Mouse (Mus musculus) heart, adult 9 months (tissue): ENCODE data around the gene Smn1.
"Not testable (repeated sequence)": the region's sequence is repeated elsewhere in the genome, so short reads cannot be mapped to it uniquely, and the experiment has no call there.

Experiments used
- DNase-seq, 2 experiments: peaks; one replicate each; pipeline ENCODE4 v3.0.0; 2022; ENCODE audit warnings: low spot score in 2 of 2

Gene Smn1

DNA sequence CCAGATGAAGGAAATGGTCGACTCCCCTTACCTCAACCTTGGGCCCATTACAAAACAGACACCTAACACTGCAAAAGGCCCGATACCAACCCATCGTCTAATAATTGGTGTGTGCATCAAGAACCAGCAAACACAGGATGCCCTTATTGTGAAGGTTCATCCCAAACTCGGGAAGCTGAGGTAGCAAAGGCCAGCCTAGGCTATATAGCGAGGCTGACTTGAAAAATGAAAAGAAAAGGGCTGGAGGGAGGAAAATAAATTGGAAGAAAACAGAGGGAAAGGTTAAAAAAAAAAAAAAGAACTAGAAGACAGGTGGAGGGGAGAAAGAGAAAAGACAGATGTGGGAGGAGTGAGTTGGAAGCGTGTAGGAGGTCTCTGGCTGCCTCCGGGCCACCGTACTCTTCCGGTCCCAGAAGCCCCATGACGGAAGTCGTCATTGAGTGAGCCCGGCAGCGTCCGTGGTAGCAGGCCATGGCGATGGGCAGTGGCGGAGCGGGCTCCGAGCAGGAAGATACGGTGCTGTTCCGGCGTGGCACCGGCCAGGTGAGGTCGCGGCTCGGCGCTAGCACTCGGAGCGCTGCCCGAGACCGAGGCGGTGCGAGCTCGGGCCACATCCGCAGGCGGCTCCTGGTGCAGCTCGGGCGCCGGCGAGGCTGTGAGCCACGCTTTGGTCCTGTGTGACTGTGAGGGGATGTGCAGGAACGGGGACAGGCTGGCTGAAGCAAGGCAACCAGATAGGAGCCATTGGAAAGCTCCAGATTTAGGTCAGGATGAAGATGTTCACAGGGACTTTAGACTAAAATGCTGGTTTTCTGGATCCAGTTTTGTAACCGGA, at the start of gene Smn1:
TSS of gene Smn1 (plus strand) at position 430 of the 835 bp plus-strand sequence.
- DNase-seq, result peak; percentile 93

DNA sequence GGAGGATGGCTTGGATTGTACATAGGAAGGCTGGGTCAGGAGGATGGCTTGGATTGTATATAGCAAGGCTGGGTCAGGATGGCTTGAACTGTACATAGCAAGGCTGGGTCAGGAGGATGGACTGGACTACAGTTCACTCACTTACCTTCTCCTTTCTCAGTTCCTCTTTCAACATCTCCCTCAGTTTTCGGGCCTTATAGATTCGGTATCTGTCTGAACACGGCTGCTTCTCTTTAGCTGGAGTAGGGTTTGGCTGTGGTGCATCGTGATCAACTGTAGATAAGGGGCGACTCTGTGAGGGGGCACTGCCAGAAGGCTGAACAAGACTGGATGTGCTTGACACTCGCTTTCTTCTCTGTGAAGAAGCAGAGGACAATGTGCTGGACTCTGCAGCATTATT, 25.8 kb upstream of the Smn1 start:
- no peak for DNase-seq

DNA sequence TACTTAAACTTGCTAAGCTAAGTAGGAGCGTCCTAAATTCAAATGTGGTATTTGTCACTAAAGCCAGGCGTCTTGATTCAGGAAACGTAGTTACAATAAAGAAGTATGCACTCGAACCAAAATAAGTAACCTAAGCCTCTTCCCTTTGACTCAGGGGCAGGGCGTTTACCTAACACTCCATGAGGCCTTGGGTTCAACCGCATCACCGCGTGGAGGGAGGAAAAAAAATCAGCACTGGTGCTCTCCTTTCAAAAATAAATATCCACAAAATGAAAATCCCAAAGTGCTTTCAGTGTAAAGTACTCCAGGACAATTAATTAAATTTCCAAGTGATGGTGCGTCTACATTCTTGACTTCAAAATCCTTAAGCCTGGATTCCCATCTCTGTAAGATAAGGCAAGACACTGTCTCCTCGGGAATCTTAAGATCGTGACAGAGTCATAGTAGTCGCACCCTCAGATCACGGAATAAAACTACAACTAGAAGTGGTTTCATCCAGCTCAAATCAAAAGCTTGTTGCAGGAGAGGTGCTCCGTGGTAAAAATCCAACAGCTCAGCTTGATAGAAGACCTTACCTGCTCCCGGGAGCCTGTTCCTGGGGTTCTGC, 21.5 kb upstream of the Smn1 start:
- no peak for DNase-seq

DNA sequence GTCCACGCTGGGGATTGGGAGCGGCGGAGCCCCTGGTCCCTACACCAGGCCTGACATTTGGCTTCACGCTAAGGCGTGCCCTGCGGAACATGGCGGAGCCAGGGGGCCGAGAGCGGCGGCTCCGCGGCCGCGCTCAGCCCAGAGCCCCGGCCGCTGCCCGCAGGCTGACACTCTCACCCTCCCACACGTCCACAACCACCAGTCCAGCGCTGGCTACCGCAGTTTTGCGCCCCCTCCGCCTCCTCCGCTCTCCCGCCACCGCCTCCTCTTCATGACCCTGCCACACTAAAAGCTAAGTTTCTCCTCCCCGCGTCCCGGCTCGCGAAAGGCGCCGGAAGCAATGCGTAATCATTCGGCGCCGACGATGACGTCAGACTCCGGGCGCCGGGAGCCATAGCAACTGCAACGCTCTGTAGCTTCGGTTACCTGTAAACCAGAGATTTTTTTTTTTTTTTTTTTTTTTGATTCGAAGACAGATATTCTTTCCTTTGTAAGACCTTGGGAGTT, 20.9 kb upstream of the Smn1 start, which contains the start of gene Bdp1:
TSS of gene Bdp1 (minus strand) at position 323 of the 507 bp plus-strand sequence.
- DNase-seq, result peak; percentile 87 to 93

DNA sequence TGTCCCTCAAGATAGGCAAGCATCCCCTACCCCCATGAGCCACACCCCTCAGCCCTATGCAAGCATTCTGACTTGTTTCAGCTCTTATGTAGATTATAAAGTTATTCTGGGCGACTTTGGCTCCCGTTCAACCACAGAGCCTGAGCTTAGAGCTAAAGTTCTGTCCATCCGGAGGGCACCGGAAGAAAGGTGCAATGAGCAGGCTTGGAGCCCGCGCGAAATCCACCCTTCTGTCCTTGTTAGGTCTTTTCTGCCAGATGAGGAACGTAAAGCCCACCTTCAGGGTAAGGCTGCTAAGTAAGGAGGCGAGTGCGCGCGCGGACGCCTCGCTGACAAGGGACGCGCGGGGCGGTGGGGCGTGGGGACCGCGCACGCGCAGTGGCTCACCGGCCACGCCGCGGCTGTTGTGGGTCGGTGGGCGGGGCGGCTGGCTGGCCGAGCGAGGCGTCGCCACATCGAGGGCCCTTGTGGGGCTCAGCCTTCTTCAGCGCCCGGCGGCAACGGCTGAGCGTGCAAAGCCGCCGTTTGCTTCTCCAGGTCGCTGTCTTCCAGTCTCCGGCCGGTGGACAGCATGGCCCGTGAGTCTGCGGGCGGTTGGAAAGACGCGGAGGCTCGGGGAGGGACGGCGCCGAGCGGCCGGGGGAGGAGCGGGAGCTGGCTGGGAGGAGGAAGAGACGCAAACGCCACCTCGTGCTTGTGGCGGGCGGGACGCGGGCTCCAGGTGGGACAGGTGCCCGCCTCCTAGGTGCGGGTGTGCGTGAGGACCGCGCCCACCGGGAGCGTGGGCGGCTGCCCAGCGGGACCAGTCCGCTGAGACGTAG, 16.8 kb upstream of the Smn1 start, which contains the start of gene Serf1:
TSS of gene Serf1 (plus strand) at position 361 of the 821 bp plus-strand sequence.
- DNase-seq, result peak; percentile 73 to 75

DNA sequence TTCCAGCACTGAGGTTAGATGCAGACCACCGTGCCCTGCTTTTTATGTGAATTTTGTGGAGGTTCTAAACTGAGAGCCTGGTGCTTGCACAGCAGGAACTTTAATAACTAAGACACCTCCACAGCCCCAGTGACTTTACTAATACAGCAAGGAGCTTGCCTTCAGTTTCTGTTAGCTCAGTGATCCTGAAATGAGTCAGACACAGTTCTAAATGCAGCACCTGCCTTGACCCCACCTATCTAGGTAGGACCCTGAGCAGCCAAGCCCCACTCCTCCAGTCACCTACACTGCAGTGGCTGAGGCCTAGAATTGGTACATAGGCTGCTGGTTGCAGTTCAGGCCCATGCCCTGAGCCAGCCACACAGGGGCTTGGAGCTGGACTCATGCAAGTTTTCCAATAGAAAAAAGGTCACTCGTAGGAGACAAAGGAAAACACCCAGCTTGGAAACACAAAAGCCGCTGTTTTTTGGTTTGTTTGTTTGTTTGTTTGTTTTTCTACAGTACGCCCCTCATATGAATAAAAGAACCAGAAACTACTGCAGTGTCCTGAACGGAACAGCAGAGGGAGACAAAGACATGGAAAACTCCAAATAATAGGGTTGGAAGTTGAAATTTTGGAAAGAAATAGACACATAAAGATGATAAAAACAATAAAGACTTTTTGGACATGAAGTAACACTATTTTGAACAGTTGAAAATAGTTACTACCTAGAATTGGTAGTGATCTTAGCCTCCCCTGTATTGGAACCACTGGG, 12.3 kb upstream of the Smn1 start:
- DNase-seq, result no peak

DNA sequence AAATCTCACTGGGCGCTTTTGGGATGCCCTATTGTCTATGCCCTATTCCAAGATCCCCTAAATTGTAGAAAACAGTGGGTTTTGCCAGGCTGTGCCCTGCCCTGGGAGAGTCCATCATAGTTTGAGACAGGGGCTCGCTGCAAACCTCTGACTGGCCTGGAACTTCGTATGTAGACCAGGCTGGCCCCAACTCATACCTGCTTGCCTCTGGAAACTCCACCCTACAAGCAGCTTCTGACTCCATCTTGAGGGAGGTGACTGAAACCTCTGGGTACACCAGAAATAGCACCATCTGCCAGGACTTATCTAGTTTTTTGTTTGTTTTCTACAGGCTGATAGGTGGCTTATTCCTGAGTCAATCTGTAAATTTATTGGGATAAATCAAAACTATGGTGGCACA, 682 bp upstream of the Smn1 start:
- no peak for DNase-seq

DNA sequence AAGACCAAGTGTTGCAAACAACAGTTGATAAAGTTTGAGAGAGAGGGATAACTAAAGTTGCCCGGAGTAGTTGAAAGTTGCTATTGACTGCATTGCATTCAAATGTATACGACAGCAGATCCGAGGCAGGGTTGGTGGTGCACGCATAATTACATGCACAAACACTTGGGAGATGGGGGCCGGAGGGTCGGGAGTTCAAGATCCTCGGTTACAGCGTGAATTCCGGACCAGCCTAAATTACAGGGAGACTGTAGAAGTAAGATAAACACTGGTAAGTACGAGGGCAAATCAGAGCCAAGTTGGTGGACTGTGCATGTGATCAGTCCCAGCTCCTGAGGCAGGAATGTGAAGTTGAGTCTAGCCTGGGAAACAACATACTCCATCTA, 599 bp downstream of the Smn1 start:
- no peak for DNase-seq

DNA sequence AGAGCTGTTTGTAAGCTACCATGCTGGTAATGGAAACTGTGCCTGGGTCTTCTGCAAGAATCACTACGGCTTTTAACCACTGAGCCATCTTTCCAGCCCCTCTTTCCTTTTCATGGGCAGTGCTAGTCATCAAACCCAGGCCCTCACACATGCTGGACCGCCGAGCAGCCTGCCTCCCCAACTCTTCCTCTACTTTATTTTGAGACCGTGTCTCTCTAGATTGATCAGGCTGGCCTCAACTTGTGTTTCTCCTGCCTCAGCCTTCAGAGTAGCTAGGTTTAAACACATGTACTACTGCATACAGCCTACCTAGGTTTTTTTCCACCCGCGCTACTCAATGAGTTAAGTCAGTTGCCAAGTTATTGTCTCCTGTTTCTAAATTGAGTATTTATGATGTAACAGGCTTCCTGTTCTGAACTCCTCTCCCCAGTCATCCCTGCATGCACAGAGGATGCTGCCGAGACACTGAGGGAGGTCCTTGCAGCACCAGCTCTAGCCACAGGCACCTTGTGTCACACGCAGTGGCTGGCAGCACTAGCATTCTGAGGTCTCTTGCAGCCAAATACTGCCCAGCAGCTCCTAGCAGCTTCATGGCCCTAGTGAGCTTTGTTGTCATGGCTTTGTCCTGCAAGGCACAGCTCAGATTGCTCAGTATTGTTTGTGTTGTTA, 17.1 kb downstream of the Smn1 start:
- DNase-seq, result no peak

DNA sequence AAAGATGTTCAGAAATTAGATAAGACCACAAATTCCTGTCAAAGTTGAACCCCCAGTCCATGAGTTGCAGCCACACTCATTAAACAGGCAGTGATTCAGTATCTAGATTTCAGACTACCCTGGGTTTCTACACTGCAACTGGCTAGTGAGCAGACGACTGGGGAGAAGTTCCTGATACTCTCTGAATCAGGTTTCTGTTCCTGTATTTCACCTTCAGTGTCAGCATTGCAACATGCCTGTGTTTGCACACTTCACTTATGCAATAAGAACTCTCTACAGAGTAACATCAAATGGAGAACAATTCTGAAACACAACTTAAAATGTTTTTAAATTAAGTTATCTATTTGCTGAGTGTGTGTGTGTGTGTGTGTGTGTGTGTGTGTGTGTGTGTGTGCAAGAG, 28.0 kb downstream of the Smn1 start:
- DNase-seq, result peak; percentile 7 to 9

DNA sequence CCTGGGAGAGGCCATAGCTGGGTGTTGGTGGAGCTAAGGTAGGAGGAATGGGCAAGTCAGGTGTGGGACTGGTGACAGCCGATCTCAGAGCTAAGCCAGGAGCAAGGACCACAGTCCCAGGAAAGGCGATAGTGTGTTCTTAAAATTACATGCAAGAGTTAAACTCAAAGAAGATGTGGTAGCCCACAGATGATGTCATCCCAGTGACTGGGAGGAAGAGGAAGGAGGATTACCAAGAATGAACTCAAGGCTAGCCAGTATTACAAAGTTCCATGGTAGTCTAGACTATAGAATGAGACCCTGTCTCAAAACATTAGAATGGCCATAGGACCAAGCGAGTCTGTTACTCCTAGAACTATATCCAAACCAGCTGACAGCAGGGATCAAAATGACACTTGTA, 32.0 kb downstream of the Smn1 start:
- no peak for DNase-seq

DNA sequence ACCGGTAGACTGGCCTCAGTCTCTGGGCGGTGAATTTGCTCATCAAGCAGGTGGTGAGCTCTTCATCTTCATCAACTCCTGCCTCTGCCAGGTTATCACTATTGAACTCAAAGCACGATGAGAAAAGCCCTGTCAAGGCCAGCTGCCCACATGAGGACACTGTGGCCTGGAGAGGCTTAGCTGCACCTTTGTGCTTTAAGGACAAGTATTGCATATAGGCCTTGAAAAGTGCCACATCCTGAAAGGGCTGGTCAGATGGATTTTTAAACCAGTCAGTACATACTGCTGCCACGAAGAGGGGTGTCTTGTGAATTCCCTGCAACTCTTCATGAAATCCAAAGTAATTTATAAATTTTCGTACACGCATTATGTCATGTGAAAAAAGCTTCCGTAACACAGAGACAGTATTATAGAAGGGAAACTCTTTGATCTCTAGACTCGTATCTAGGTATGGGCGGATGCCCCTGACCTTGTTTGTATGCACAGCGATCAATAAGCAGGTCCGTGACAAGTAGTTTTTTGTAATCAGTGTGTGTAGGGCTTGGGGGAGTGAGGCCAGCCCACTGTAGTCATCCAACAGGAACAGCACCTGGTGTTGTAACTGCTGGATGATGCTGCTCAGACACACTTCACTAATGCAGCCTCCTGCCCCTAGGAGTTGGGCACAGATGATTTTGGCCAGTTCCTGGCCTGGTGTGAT, 36.7 kb downstream of the Smn1 start:
- not testable (repeated sequence) for DNase-seq

DNA sequence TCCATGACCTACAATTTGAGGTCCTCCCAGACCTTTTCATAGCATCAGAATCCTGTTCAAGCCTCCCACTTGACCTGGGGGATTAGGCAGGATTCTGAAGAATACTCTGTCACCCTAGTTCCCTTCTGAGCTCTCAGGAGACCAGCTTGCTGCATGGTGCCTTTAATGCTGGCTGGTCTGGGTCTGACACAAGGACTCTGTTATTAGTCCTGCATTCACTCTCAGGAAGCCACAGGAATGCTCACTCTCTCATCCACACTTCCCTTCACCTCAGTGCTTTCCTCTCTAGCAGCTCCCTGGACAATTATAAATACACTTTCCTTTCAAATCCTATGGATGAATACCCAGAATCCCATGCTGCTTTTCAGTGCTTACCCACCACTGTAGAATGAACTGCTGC, 37.8 kb downstream of the Smn1 start:
- not testable (repeated sequence) for DNase-seq

DNA sequence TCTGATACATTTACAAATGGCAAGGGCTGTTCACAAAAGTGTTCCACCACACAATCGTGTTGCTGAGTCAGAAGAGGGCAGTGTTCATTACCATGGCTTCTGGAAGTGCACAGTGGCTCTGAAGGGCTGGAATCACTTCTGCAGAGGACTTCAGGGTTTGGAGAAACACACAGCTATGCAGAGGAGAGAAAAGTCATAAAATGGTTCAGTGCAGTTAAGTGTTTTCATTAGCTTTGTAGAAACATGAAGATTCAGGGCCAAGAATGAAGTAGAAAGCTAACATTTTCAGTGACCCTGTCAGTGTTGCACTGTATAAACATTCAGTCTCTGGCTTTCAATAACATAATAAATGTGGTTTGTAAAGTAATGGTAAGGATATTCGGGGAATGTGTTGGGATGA, 41.7 kb downstream of the Smn1 start:
- not testable (repeated sequence) for DNase-seq

DNA sequence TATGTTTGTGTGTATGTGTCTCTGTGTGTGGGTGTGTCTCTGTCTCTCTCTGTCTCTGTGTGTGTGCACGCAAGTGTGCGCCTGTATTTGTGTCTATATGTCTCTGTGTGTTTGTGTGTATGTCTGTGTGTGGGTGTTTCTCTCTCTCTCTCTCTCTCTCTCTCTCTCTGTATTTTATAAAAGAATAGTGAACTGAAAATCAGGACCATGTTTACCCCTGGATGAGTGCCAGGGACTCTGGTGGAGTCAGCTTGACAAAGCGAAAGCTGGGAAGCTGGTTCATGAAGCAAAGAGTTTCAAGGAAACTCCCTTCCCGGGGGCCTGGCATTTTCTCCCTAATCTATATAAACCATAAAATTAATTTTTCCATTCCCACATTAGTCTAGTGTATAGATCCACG, 49.7 kb downstream of the Smn1 start:
- DNase-seq, result not testable (repeated sequence)

DNA sequence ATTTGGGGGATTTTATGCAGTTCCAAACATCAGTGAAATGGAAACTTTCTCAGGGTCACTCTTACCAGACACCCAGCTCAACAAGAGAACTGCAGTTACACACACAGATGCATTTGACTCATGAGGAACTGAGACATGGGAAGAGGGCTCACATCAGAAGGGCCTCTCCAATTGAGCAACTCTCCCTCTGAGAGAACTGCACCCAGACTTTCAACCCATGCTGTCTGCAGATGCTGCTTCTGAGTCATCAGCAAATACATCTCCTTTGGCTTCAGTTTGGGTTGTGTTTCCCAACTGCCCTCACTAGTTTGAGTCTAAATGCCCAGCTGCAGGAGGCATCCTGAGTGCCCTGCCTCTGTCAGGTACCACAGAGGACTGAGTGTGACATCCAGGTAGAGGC, 58.5 kb downstream of the Smn1 start:
- not testable (repeated sequence) for DNase-seq
